Mouse (Mus musculus) heart, postnatal 0 days (tissue): Measurements from ENCODE around the gene Il10ra. TPM values are rescaled to one million over a fixed set of nuclear protein-coding genes. Genes with fewer than 3 reads are reported as not detected.

Source experiments
- ATAC-seq: fragments of 200-750 bp; cut with Nextera tagmentation; 2 replicates; pipeline ENCODE4 v1.8.0; 2017; ENCODE audit warnings: low read depth, moderate number of reproducible peaks, moderate library complexity; ENCODE audit not compliant: insufficient read depth
- DNase-seq: peaks from one replicate; pipeline ENCODE4 v3.0.0-alpha.2; 2016; ENCODE audit warnings: low spot score
- H3K27ac ChIP-seq: fragments of 300-500 bp; sonication (generic); 2 replicates; pipeline ENCODE4 v1.5.1; 2014; ENCODE audit warnings: low read depth, mild to moderate bottlenecking
- H3K27me3 ChIP-seq: fragments of 300-500 bp; sonication (generic); 2 replicates; pipeline ENCODE4 v1.6.1; 2014; ENCODE audit warnings: low read length, mixed read lengths; ENCODE audit not compliant: control insufficient read depth, insufficient read depth
- H3K36me3 ChIP-seq: fragments of 300-500 bp; sonication (generic); replicated peaks from 2 replicates; pipeline ENCODE4 v1.6.1; 2014; ENCODE audit warnings: low read length, mixed read lengths; ENCODE audit not compliant: control insufficient read depth, insufficient read depth
- H3K4me1 ChIP-seq: fragments of 300-500 bp; sonication (generic); 2 replicates; pipeline ENCODE4 v1.6.1; 2014; ENCODE audit warnings: antibody characterized with exemption; ENCODE audit not compliant: control insufficient read depth, insufficient read depth
- H3K4me2 ChIP-seq: fragments of 300-500 bp; sonication (generic); 2 replicates; pipeline ENCODE4 v1.6.1; 2014; ENCODE audit warnings: low read depth, mild to moderate bottlenecking, low read length, moderate library complexity
- H3K4me3 ChIP-seq: fragments of 300-500 bp; sonication (generic); 2 replicates; pipeline ENCODE4 v1.5.1; 2014; ENCODE audit warnings: low read depth, low read length
- H3K9ac ChIP-seq: fragments of 300-500 bp; sonication (generic); replicated peaks from 2 replicates; pipeline ENCODE4 v1.6.1; 2014; ENCODE audit warnings: low read depth, low read length, mixed read lengths
- H3K9me3 ChIP-seq: fragments of 300-500 bp; sonication (generic); replicated peaks from 2 replicates; pipeline ENCODE4 v1.6.1; 2016; ENCODE audit warnings: low read length; ENCODE audit not compliant: control insufficient read depth
- CTCF ChIP-seq: IDR thresholded peaks from 2 replicates; pipeline ENCODE4 v1.5.1; 2016; ENCODE audit warnings: antibody characterized with exemption, control low read depth, low read depth
- EP300 ChIP-seq: IDR thresholded peaks from 2 replicates; pipeline ENCODE4 v1.6.1; 2016; ENCODE audit warnings: antibody characterized with exemption, low read depth
- WGBS: fragments of 180-500 bp; shearing (Covaris S2); extraction: QIAGEN DNeasy Blood & Tissue Kit; methylation state at CpG from one replicate; pipeline ENCODE4 v1.1.7; 2014; 5-methylcytosine and 5-hydroxymethylcytosine counted together
- polyA plus RNA-seq: library from polyadenylated mRNA; unstranded; fragments of >200 nt; fragmentation: Nextera tagmentation; extraction: Ambion mirVana; gene quantifications from 2 replicates; pipeline ENCODE4 v1.2.1, GENCODE M21; 2015
- total RNA-seq: library from RNA; depleted of rRNA; stranded (reverse); fragments of >200 nt; gene quantifications from 2 replicates; pipeline ENCODE4 v1.2.3, GENCODE M21; 2014; ENCODE audit warnings: low replicate concordance

Il10ra gene
- total and polyA plus RNA-seq, 2 experiments from 2014 or later: 0.60 to 2.5 TPM

GRCm38 (mm10) chr9:45291481-45292168 lies 22.7 kb upstream of the Il10ra start:
- no peak for TF ChIP-seq CTCF
- TF ChIP-seq EP300: no peak
- WGBS: 77% methylated on average over 11 of the region's 11 CpGs
- no peak overlapping the region for H3K4me3 ChIP-seq
- H3K9me3 ChIP-seq: no peaks in the 10 kb centered on the region
- H3K36me3 ChIP-seq: no peaks in the 10 kb centered on the region
- DNase-seq (no peak), ATAC-seq (no peak)
- H3K27me3 ChIP-seq: no peaks in the 10 kb centered on the region
- H3K9ac ChIP-seq: no peak overlapping the region
- H3K27ac ChIP-seq: no peak overlapping the region
- no peaks in the 10 kb centered on the region for H3K4me1 ChIP-seq
- H3K4me2 ChIP-seq: no peak overlapping the region

GRCm38 (mm10) chr9:45282466-45282865 lies 13.5 kb upstream of the Il10ra start:
- DNase-seq (no peak), ATAC-seq (no peak)
- Histone ChIP-seq H3K4me1 (no peaks in the 10 kb centered on the region), H3K36me3 (no peaks in the 10 kb centered on the region), H3K27me3 (0 out of 2 replicates have a peak, but pooled peaks cover 3% of the 10 kb centered on the region), H3K4me3 (no peak overlapping the region), H3K4me2 (no peak overlapping the region), H3K9me3 (no peaks in the 10 kb centered on the region), H3K27ac (no peak overlapping the region), H3K9ac (no peak overlapping the region)
- 73% methylated on average over 5 of the region's 5 CpGs for WGBS
- TF ChIP-seq CTCF (no peak), EP300 (no peak)

GRCm38 (mm10) chr9:45280891-45281290 lies 11.9 kb upstream of the Il10ra start:
- H3K27me3 ChIP-seq: 0 out of 2 replicates have a peak, but pooled peaks cover 3% of the 10 kb centered on the region
- no peak overlapping the region for H3K27ac ChIP-seq
- ATAC-seq (no peak), DNase-seq (no peak)
- no peaks in the 10 kb centered on the region for H3K4me1 ChIP-seq
- no peaks in the 10 kb centered on the region for H3K36me3 ChIP-seq
- no peak overlapping the region for H3K4me2 ChIP-seq
- 70% methylated on average over 3 of the region's 3 CpGs for WGBS
- TF ChIP-seq CTCF: no peak
- no peak for TF ChIP-seq EP300
- H3K9ac ChIP-seq: no peak overlapping the region
- H3K9me3 ChIP-seq: no peaks in the 10 kb centered on the region
- H3K4me3 ChIP-seq: no peak overlapping the region

- Histone ChIP-seq H3K4me2 (no peak overlapping the region), H3K27ac (no peak overlapping the region), H3K27me3 (0 out of 2 replicates have a peak, but pooled peaks cover 3% of the 10 kb centered on the region), H3K36me3 (no peaks in the 10 kb centered on the region), H3K9me3 (no peaks in the 10 kb centered on the region), H3K9ac (no peak overlapping the region), H3K4me1 (no peaks in the 10 kb centered on the region), H3K4me3 (no peak overlapping the region)
- 64% methylated on average over 3 of the region's 3 CpGs for WGBS
- no peak for DNase-seq
- no peak for ATAC-seq
- TF ChIP-seq EP300: no peak
- no peak for TF ChIP-seq CTCF
Measured at GRCm38 (mm10) chr9:45280059-45280458, 11.1 kb upstream of the Il10ra start.

GRCm38 (mm10) chr9:45274635-45275034 lies 5.7 kb upstream of the Il10ra start:
- H3K4me3 ChIP-seq: no peak overlapping the region
- no peaks in the 10 kb centered on the region for H3K4me1 ChIP-seq
- no peak for ATAC-seq
- H3K36me3 ChIP-seq: no peaks in the 10 kb centered on the region
- H3K9me3 ChIP-seq: no peaks in the 10 kb centered on the region
- DNase-seq: no peak
- TF ChIP-seq CTCF (no peak), EP300 (no peak)
- no peak overlapping the region for H3K4me2 ChIP-seq
- peaks cover 14% of the 10 kb centered on the region; the same call in 1 of the 2 replicates for H3K27me3 ChIP-seq
- 87% methylated on average over 2 of the region's 2 CpGs for WGBS
- H3K27ac ChIP-seq: no peak overlapping the region
- no peak overlapping the region for H3K9ac ChIP-seq

- Histone ChIP-seq H3K9ac (no peak overlapping the region), H3K9me3 (no peaks in the 10 kb centered on the region), H3K27me3 (peaks cover 19% of the 10 kb centered on the region), H3K4me2 (no peak overlapping the region), H3K36me3 (no peaks in the 10 kb centered on the region), H3K4me1 (no peaks in the 10 kb centered on the region), H3K4me3 (no peak overlapping the region), H3K27ac (no peak overlapping the region)
- no peak for DNase-seq
- no peak for ATAC-seq
- no peak for TF ChIP-seq EP300
- WGBS: 70% methylated on average over 4 of the region's 4 CpGs
Measured at GRCm38 (mm10) chr9:45274218-45274617, 5.3 kb upstream of the Il10ra start.
